Mouse (Mus musculus) frontal cortex, postnatal 25 days (tissue): ENCODE measurements at regions not wholly inside any gene's neighbourhood (a gene's known extent, or its start where the extent isn't known, plus 50 kb on each side); places are given as distances from the start of the nearest gene placed in this dataset.

Experiments used
- DNase-seq, 2 experiments: peaks; one replicate each; pipeline ENCODE4 v3.0.0; 2022; ENCODE audit warnings: low spot score in 2 of 2

- no peak for DNase-seq
Observed at GRCm38 (mm10) chr7:136349651-136350050, 544.8 kb upstream of the Mgmt start.

GRCm38 (mm10) chr7:136357011-136357410 lies 537.4 kb upstream of the Mgmt start:
- no peak for DNase-seq

GRCm38 (mm10) chr7:136365318-136366211 lies 528.8 kb upstream of the Mgmt start:
- no peak for DNase-seq

GRCm38 (mm10) chr7:136377259-136377658 lies 517.2 kb upstream of the Mgmt start:
- no peak for DNase-seq

- no peak for DNase-seq
Observed at GRCm38 (mm10) chr7:136377742-136378141, 516.7 kb upstream of the Mgmt start.

DNA sequence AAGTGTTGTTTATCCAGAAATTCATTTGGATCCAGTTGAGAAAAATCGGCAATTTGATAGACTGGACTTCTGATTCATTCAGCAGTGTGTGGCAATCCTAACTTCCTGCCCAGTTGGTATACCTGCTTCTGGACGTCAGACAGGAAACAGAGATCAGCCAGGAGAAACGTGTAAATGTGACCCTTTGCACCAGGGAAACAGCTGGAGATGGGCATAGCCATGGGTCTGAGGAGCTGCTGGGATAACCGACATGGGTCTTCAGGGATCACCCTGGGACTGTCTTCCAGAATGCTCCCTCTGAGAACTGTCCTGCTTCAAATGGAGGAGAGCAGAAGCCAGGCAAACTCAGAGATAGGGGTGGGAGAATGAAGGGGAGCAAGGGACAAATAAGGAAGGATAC lies 516.1 kb upstream of the Mgmt start:
- no peak for DNase-seq

DNA sequence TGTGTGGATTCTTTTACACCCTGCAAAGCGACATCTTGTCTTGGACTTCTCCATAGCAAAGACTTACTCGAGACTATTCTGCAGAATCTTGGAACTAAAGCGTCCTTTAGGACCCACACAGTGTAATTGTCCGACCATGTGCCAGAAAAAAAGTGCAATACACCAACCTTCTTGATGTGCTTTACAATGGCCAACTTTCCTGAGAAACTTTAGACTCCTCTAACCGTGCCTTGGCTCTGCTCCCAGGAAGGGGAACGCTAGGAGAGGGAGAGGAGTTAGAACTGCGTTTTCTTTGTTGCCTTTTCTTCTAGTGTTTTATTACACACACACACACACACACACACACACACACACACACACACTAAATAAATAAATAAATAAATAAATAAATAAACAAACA lies 515.1 kb upstream of the Mgmt start:
- no peak for DNase-seq

- no peak for DNase-seq
Observed at GRCm38 (mm10) chr7:136379741-136380140, 514.7 kb upstream of the Mgmt start.

GRCm38 (mm10) chr7:136383296-136383695 lies 511.1 kb upstream of the Mgmt start:
- no peak for DNase-seq

- DNase-seq: no peak
Observed at GRCm38 (mm10) chr7:136387736-136388135, 506.7 kb upstream of the Mgmt start.

DNA sequence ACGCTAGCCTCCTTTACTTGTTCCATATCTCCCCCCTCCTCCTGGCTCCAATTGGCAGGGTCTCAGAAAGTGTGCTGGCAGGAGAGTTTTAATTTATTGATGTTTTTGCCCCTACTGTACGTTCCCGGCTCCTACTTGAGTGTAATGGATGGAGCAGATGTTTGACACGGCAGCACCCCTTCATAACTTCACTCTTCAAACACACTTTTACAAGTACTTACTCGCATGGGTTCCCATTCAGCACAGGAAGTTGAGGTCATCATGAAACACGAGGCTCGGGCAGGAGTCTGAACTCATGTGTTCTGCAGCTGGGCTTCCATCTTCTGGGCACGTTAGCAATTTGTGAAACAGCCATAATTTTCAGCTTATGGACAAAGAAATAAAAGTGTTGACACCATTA lies 504.3 kb upstream of the Mgmt start:
- no peak for DNase-seq

DNA sequence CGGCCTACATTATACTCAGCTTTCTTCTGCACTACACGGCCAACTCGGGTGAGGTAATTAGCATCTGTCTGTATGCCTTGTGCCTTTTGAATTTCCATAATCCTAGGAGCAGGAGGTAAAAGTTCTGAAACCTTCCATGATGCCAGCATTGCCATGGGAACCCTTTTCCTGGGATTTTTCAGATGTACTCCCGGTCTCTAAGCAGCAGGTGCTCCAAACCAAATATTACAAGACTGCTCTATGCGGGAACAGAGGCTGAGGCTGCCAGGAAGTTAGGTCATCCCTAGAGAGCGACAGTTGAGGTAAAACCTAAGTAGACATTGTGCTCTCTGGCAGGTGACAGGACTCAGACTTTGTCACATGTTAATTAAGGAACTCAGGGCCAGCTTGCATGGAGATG lies 501.0 kb upstream of the Mgmt start:
- no peak for DNase-seq

DNA sequence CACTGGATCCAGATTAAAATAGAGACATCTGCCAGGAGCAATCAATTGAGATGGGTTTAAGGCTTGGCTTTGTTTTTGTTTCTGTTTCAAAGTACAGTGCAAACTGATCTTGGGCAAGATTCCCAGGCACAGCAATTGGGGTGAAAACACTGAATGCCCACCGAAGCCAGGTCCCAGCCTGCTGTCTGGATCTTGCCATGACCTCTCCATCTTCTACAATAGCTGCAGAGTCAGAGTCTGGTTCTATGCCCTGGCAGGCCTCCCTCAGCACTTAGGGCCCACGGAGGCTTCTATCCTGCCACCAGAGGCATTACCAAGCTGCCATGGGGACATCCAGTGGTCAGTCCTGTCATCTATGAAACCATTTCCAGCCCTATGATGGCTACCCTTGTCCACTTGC lies 498.6 kb upstream of the Mgmt start:
- no peak for DNase-seq

GRCm38 (mm10) chr7:136397101-136397500 lies 497.3 kb upstream of the Mgmt start:
- no peak for DNase-seq

DNA sequence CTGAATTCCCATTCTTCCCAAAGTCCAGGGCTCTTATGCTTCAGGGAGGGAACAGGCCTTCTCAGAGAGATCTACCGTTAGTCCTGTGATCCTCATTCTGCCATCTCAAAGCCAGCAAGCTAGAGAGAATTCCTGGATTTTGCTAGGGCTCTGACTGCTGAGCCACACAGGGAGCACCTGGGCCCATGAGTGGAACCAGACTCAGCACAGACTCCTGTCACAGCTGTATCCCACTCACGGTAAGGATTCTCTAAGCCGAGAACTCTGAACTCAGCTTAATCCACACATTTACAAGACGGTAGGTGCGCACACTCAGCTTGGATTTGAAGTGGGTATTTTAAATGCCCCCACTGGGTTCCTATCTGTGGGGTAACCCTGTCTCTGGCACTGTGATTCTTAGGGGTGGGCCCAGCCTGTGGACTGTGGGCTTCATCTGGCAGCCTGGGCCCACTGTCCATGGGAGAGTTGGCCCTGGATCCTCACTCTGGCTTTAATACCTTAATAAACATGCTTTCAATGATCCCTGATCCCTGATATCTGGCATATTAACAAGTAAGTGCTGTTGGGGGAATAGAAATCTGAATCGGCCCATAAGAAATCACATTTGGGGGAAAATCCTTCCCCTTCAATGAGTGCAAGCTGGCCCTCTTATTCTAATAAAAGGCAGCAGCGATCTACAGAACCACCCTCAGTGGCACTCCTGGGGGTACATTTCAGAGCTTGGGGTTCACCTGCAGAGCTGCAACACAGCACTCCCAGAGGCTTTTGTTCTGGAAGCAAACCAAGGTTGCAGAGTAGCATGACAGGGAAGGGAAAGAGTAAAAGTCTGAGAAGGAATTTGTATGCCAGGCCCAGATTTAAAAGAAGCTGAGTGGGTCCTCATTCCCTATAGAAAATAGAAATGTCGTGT lies 491.5 kb upstream of the Mgmt start:
- no peak for DNase-seq

DNA sequence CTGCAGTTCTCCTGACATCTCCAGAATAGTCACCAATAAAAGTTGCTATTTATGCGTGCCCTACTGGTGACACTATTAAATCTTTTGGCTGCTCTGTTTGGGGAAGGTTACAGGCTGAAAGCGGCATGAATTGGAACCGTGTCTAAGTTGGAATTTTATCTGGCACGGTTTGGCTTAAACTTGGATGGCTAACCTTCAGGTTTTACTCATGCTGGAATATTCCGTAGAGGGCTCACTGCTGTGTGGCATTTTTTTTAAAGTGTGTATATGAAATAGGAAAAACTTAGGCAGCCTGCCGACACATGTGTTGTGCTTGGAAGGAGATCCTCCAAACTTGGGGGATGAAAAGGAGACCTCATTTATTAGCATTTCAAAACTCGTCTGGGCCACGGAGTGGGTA lies 489.0 kb upstream of the Mgmt start:
- no peak for DNase-seq

DNA sequence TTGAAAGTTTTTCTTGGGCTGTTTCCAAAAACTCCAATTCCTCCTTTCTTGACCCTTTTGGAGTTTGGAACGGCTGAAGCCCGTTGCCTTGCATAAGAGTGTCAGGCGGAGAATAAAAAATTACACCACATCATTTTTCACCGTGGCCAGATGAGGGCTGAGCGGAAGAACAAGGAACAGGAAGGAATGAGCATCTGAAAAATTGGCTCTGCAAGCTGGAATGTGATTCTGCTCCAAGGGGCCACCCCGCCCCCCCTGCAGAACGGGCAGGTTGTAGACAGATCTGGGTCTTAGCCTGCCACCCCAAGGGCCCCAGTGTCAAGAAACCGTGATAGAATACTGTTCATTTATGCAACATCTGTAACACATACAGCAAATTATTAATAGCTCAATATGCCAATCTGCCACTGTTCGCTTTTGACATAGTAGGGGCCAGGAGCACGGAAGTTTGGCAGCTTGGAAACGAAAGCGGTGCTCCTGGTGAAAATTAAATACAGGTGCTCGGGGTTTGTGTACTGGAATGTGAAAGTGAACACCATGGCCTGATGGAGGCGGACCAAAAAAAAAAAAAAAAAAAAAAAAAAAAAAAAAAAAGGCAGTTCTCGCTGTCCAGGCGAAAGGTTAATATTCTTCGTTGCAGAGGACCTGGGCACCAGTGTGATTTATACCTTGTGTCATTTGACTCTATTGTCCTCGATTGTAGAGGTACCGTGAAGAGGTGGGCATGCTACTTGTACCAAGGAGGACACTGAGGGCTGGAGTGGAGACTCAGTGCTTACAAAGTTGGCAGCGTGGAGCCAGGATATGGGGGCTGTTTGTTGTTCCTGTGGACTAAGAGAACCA lies 487.9 kb upstream of the Mgmt start:
- DNase-seq: no peak

GRCm38 (mm10) chr7:136414808-136415207 lies 479.6 kb upstream of the Mgmt start:
- DNase-seq: no peak

- no peak for DNase-seq
Observed at GRCm38 (mm10) chr7:136417327-136417726, 477.1 kb upstream of the Mgmt start.

- DNase-seq: no peak
Observed at GRCm38 (mm10) chr7:136423846-136424531, 470.4 kb upstream of the Mgmt start.

DNA sequence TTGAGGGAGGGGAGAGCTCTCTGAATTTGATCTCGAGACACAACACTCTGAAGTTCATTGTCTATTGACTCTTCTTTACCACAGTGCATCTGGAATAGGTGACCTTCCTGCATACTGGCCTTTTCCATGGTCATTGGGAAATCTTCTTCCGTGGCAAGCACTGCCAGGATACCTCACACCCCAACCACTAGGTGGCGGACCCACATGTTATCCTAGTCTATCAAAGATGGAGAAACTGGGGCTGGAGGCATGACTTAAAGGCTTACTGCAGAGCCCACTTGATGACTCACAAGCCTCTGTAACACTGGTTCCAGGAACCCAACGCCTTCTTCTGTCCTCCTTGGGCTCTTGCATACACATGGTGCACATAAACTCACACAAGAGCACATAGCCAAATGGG lies 467.2 kb upstream of the Mgmt start:
- no peak for DNase-seq
